9 mouse cellular contexts compared by ENCODE assay signal in the genomic region with DNA sequence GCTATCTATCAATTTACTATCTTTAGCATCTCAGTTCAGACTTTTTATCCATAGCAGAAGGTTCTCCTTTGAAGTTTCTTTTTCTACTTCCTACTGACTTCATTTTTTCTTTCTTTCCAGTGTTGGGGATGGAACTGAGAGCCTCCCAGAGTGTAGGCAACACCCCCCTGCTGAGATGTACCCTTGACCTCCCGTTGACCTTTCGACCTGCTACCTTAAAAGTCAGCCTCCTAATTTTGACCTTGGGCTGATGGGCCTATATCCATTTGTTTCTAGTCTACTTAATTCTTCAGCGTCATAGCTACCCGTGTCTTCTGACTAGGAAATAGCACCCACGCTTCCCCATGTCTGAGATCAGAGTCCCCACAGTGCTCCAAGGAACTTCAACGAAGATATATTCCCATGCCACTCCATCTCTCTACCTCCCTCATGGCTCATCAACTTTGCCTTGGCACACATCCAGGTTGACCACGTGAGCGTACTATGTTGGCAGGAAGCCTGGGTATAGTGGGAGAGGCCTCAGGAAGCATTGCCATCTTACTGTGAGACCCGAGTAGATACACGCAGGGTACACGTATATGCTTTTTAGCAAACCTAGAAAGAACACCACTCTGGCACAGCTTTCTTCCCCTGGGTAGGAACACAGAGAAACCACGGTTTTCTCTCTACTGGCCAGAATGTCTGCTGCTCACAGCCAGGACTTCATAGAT. TPM values are rescaled to one million over a fixed set of nuclear protein-coding genes. Genes with fewer than 3 reads are reported as not detected.
A peak's percentile ranks its signal among the peaks of the same experiment; 100 is the strongest.
DNase-seq lines count a peak whose midpoint lies in the region; ATAC-seq and TF ChIP-seq lines count a peak whose summit lies in the region.
"Had no signal": no experiment of that assay in that cellular context is flagged by ENCODE, and none has a peak within 500 bp of the region (broad histone marks: within the 10 kb centered on the region; RNA-seq: fewer than 3 reads in every experiment).

No protein-coding gene starts in this region.

- peaks cover 6% of the 10 kb centered on the region; the same call in 1 of the 2 replicates for H3K4me1 ChIP-seq in hindbrain, embryonic 13.5 days (replicated peaks)
- 0 out of 2 replicates have a peak, but pooled peaks cover 3% of the 10 kb centered on the region for H3K4me1 ChIP-seq in hindbrain, embryonic 10.5 days (replicated peaks)
- peaks cover 11% of the 10 kb centered on the region for H3K4me1 ChIP-seq in heart, adult 2 months (ENCODE audit: control insufficient read depth, insufficient read depth, low read length)
- H3K4me1 ChIP-seq in kidney, embryonic 14.5 days (ENCODE audit: control insufficient read depth, insufficient read depth, low read length) = peaks cover 5% of the 10 kb centered on the region
- peaks cover 14% of the 10 kb centered on the region for H3K4me1 ChIP-seq in limb, embryonic 13.5 days

- no peaks in the 10 kb centered on the region for H3K27me3 ChIP-seq in hindbrain, embryonic 13.5 days
- H3K27me3 ChIP-seq in hindbrain, embryonic 10.5 days (ENCODE audit: insufficient read depth, poor library complexity, severe bottlenecking) = 0 out of 2 replicates have a peak, but pooled peaks cover 6% of the 10 kb centered on the region
- no peaks in the 10 kb centered on the region for H3K27me3 ChIP-seq in heart, adult 2 months (ENCODE audit: control insufficient read depth, insufficient read depth, low read length)
- H3K27me3 ChIP-seq in kidney, embryonic 14.5 days (ENCODE audit: control insufficient read depth, insufficient read depth, low read length) = no peaks in the 10 kb centered on the region
- no peaks in the 10 kb centered on the region for H3K27me3 ChIP-seq in limb, embryonic 13.5 days

- H3K79me2 ChIP-seq in heart, adult 2 months (replicated peaks; ENCODE audit: control insufficient read depth, insufficient read depth, low read length) = no peaks in the 10 kb centered on the region

- no peak for DNase-seq in hindbrain, embryonic 10.5 days (ENCODE audit: low spot score)
- peak; percentile 86 for DNase-seq in cerebellum, adult 9-10 months
- peak; percentile 75 to 78 for DNase-seq in heart, adult 2 months
- DNase-seq in naive thymus-derived CD4-positive, alpha-beta T cell, adult 2 months (ENCODE audit: low read depth) = peak; percentile 67
- peak; percentile 22 to 26 for DNase-seq in thymus, postnatal 36 days

- H3K4me2 ChIP-seq in hindbrain, embryonic 13.5 days = peak overlapping the region; percentile 32
- H3K4me2 ChIP-seq in kidney, embryonic 14.5 days (replicated peaks; ENCODE audit: low read depth, low read length) = no peak overlapping the region; the same call in 1 of the 2 replicates
- peak overlapping the region; percentile 41 for H3K4me2 ChIP-seq in limb, embryonic 13.5 days (replicated peaks)

- no peaks in the 10 kb centered on the region for H3K36me3 ChIP-seq in hindbrain, embryonic 13.5 days
- no peaks in the 10 kb centered on the region for H3K36me3 ChIP-seq in hindbrain, embryonic 10.5 days
- no peaks in the 10 kb centered on the region for H3K36me3 ChIP-seq in heart, adult 2 months (ENCODE audit: control insufficient read depth, insufficient read depth, low read length)
- H3K36me3 ChIP-seq in kidney, embryonic 14.5 days (ENCODE audit: control insufficient read depth, insufficient read depth, low read length) = no peaks in the 10 kb centered on the region
- no peaks in the 10 kb centered on the region for H3K36me3 ChIP-seq in limb, embryonic 13.5 days
- H3K36me3 ChIP-seq: G1E had no signal

- peak; percentile 77 for ATAC-seq in hindbrain, embryonic 13.5 days (ENCODE audit: low FRiP score)
- ATAC-seq in kidney, embryonic 14.5 days (ENCODE audit: low FRiP score, low TSS enrichment) = peak; percentile 59
- ATAC-seq in limb, embryonic 13.5 days (ENCODE audit: low FRiP score, low read depth) = 0 out of 2 replicates have a peak, but pooled peaks have one; percentile 38

- H3K27ac ChIP-seq in hindbrain, embryonic 13.5 days = peak overlapping the region; percentile 14; the same call in 1 of the 2 replicates
- H3K27ac ChIP-seq in hindbrain, embryonic 10.5 days = no peak overlapping the region
- peak overlapping the region; percentile 79 for H3K27ac ChIP-seq in heart, adult 2 months
- H3K27ac ChIP-seq in kidney, embryonic 14.5 days (ENCODE audit: low read depth, low read length) = peak overlapping the region; percentile 19; the same call in 1 of the 2 replicates
- no peak overlapping the region; the same call in 1 of the 2 replicates for H3K27ac ChIP-seq in limb, embryonic 13.5 days

- intact Hi-C loops in heart, adult 2 months (cut with DNase I) = loop anchor here (2.0 to 5.0 kb wide), 7 partner anchors 37 to 756 kb away; a partner anchor contains a TSS

- WGBS in hindbrain, embryonic 13.5 days = 58% methylated on average over 12 of the region's 12 CpGs
- 87% methylated on average over 12 of the region's 12 CpGs for WGBS in hindbrain, embryonic 10.5 days
- 29% methylated on average over 12 of the region's 12 CpGs for WGBS in heart, adult 2 months
- WGBS in kidney, embryonic 14.5 days = 63% methylated on average over 12 of the region's 12 CpGs
- WGBS in limb, embryonic 13.5 days = 60% methylated on average over 12 of the region's 12 CpGs

- no peak for TF ChIP-seq CTCF in heart, adult 2 months (IDR thresholded peaks at IDR 0.05)

- no peak overlapping the region for H3K9ac ChIP-seq in hindbrain, embryonic 13.5 days
- H3K9ac ChIP-seq in heart, adult 2 months (ENCODE audit: low read depth, low read length) = peak overlapping the region; percentile 14
- no peak overlapping the region for H3K9ac ChIP-seq in kidney, embryonic 14.5 days (ENCODE audit: low read depth, low read length)
- H3K9ac ChIP-seq in limb, embryonic 13.5 days = peak overlapping the region; percentile 19; the same call in 1 of the 2 replicates

- 0 out of 2 replicates have a peak, but pooled peaks have one; percentile 52 for TF ChIP-seq EP300 in heart, adult 2 months (IDR thresholded peaks at IDR 0.05; ENCODE audit: insufficient read depth, low read depth, low read length)

- TF ChIP-seq POLR2A in heart, adult 2 months (IDR thresholded peaks at IDR 0.05; ENCODE audit: insufficient read depth, low read depth, low read length) = no peak

- H3K9me3 ChIP-seq in hindbrain, embryonic 13.5 days = no peaks in the 10 kb centered on the region
- no peaks in the 10 kb centered on the region for H3K9me3 ChIP-seq in hindbrain, embryonic 10.5 days
- no peaks in the 10 kb centered on the region for H3K9me3 ChIP-seq in kidney, embryonic 14.5 days (ENCODE audit: control insufficient read depth, low read length)
- H3K9me3 ChIP-seq in limb, embryonic 13.5 days = no peaks in the 10 kb centered on the region; the same call in 1 of the 2 replicates
- H3K9me3 ChIP-seq: G1E had no signal

- H3K4me3 ChIP-seq in hindbrain, embryonic 13.5 days = no peak overlapping the region
- no peak overlapping the region for H3K4me3 ChIP-seq in hindbrain, embryonic 10.5 days
- H3K4me3 ChIP-seq in heart, adult 2 months = peak overlapping the region; percentile 9; the same call in 1 of the 2 replicates
- no peak overlapping the region for H3K4me3 ChIP-seq in kidney, embryonic 14.5 days (ENCODE audit: low read length)
- H3K4me3 ChIP-seq in limb, embryonic 13.5 days = 0 out of 2 replicates have a peak overlapping the region, but pooled peaks have one; percentile 3

RNA-seq across cellular contexts. Expression of a gene that starts 46.6 kb away (rescaled TPM):
- 1.6 TPM in 1 of 2 replicates, not detected in the other for polyA plus RNA-seq in hindbrain, embryonic 13.5 days (2015; fragmentation: Nextera tagmentation; extraction: Ambion mirVana)
- 1.4 and 1.6 TPM in 2 replicates for polyA plus RNA-seq in hindbrain, embryonic 10.5 days (2016; fragmentation: Nextera tagmentation; extraction: Ambion mirVana)
- not detected for total RNA-seq in heart, adult 2 months (2021)
- not detected in 2 replicates for polyA plus RNA-seq in heart, adult 2 months (2012; rRNA removed)
- 4.9 and 7.6 TPM in 2 replicates for polyA plus RNA-seq in kidney, embryonic 14.5 days (2014; fragmentation: Nextera tagmentation; extraction: Ambion mirVana)
- polyA plus RNA-seq in limb, embryonic 13.5 days (2015; fragmentation: Nextera tagmentation; extraction: Ambion mirVana) = 1.2 and 1.7 TPM in 2 replicates
- total RNA-seq: G1E had no signal
- polyA plus RNA-seq: G1E had no signal

Comparison
In these comparisons a context has a peak if more than half of its experiments do, and no peak if none do; other contexts are left out.
1. H3K27ac ChIP-seq: peak in hindbrain, embryonic 13.5 days (single experiment), heart, adult 2 months (single experiment) and kidney, embryonic 14.5 days (single experiment); none in hindbrain, embryonic 10.5 days (single experiment) and limb, embryonic 13.5 days (single experiment).
2. H3K4me3 ChIP-seq: peak in heart, adult 2 months (single experiment) and limb, embryonic 13.5 days (single experiment); none in hindbrain, embryonic 13.5 days (single experiment), hindbrain, embryonic 10.5 days (single experiment) and kidney, embryonic 14.5 days (single experiment).
3. H3K9ac ChIP-seq: peak in heart, adult 2 months (single experiment) and limb, embryonic 13.5 days (single experiment); none in hindbrain, embryonic 13.5 days (single experiment) and kidney, embryonic 14.5 days (single experiment).
4. Peak in every context shown above with its lines, with median percentiles within 50 percentile points of each other: ATAC-seq.